14 mouse cellular contexts compared by ENCODE assay signal in the genomic region with DNA sequence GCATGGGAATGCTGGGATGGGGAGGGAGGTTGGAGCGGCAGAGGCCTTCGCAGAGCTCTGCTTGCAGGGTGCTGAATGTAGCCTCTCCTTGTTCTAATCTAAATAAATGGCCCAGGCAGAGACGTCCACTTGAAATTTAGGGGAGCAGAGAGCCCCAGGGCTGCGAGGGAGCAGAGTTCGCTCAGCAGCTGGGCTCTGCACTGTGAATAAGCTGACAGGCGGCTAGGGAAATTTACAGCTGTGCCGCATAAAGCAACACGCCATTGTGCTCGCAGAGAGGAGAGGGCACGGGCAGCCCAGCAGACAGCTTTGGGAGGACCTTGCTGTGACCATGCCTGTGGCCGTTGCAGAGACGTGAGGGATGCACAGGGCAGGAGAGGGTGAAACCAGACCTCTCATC. TPM values are rescaled to one million over a fixed set of nuclear protein-coding genes. Genes with fewer than 3 reads are reported as not detected.
DNase-seq lines count a peak whose midpoint lies in the region; ATAC-seq and TF ChIP-seq lines count a peak whose summit lies in the region.
"Had no signal": no experiment of that assay in that cellular context is flagged by ENCODE, and none has a peak within 500 bp of the region (broad histone marks: within the 10 kb centered on the region; RNA-seq: fewer than 3 reads in every experiment).

No protein-coding gene starts in this region.

- peaks cover 68% of the 10 kb centered on the region for H3K36me3 ChIP-seq in forebrain, embryonic 10.5 days (replicated peaks)
- no peaks in the 10 kb centered on the region for H3K36me3 ChIP-seq in forebrain, postnatal 0 days (ENCODE audit: insufficient read depth)
- H3K36me3 ChIP-seq in hindbrain, embryonic 12.5 days, result no peaks in the 10 kb centered on the region
- H3K36me3 ChIP-seq in hindbrain, postnatal 0 days (ENCODE audit: insufficient read depth, low read length), result no peaks in the 10 kb centered on the region
- H3K36me3 ChIP-seq in neural tube, embryonic 15.5 days, result no peaks in the 10 kb centered on the region

- WGBS in forebrain, embryonic 10.5 days, result 55% methylated on average over 12 of the region's 12 CpGs
- WGBS in forebrain, postnatal 0 days, result 45% methylated on average over 12 of the region's 12 CpGs
- WGBS in hindbrain, embryonic 12.5 days, result 24% methylated on average over 12 of the region's 12 CpGs
- WGBS in hindbrain, postnatal 0 days, result 36% methylated on average over 12 of the region's 12 CpGs
- WGBS in neural tube, embryonic 15.5 days, result 7% methylated on average over 12 of the region's 12 CpGs

- ATAC-seq in forebrain, postnatal 0 days, result no peak
- ATAC-seq in hindbrain, embryonic 12.5 days (ENCODE audit: low FRiP score), result no peak
- ATAC-seq in hindbrain, postnatal 0 days, result no peak
- ATAC-seq in neural tube, embryonic 15.5 days (ENCODE audit: low FRiP score), result no peak

- no peak for TF ChIP-seq CTCF in forebrain, postnatal 0 days (IDR thresholded peaks at IDR 0.05; ENCODE audit: low read depth)
- no peak for TF ChIP-seq CTCF in hindbrain, postnatal 0 days (IDR thresholded peaks at IDR 0.05; ENCODE audit: low read depth)

- no peak overlapping the region for H3K4me2 ChIP-seq in forebrain, postnatal 0 days (ENCODE audit: low read depth)
- H3K4me2 ChIP-seq in hindbrain, embryonic 12.5 days (replicated peaks), result no peak overlapping the region
- no peak overlapping the region for H3K4me2 ChIP-seq in hindbrain, postnatal 0 days (ENCODE audit: low read depth, low read length)
- H3K4me2 ChIP-seq in neural tube, embryonic 15.5 days, result 0 out of 2 replicates have a peak overlapping the region, but pooled peaks have one; percentile 9
- H3K4me2 ChIP-seq: limb, embryonic 15.5 days had no signal

- H3K27me3 ChIP-seq in forebrain, embryonic 10.5 days (ENCODE audit: poor library complexity, severe bottlenecking), result peaks cover 47% of the 10 kb centered on the region
- H3K27me3 ChIP-seq in forebrain, postnatal 0 days (ENCODE audit: insufficient read depth, low read length), result no peaks in the 10 kb centered on the region
- peaks cover 33% of the 10 kb centered on the region for H3K27me3 ChIP-seq in hindbrain, embryonic 12.5 days
- 0 out of 2 replicates have a peak, but pooled peaks cover 3% of the 10 kb centered on the region for H3K27me3 ChIP-seq in hindbrain, postnatal 0 days (ENCODE audit: insufficient read depth, low read length)
- peaks cover 37% of the 10 kb centered on the region for H3K27me3 ChIP-seq in neural tube, embryonic 15.5 days (replicated peaks)

- H3K4me1 ChIP-seq in forebrain, embryonic 10.5 days, result peaks cover 67% of the 10 kb centered on the region
- H3K4me1 ChIP-seq in forebrain, postnatal 0 days (ENCODE audit: insufficient read depth), result no peaks in the 10 kb centered on the region; the same call in 1 of the 2 replicates
- peaks cover 44% of the 10 kb centered on the region for H3K4me1 ChIP-seq in hindbrain, embryonic 12.5 days
- 0 out of 2 replicates have a peak, but pooled peaks cover 3% of the 10 kb centered on the region for H3K4me1 ChIP-seq in hindbrain, postnatal 0 days (ENCODE audit: insufficient read depth, low read length)
- H3K4me1 ChIP-seq in neural tube, embryonic 15.5 days, result peaks cover 66% of the 10 kb centered on the region

- H3K9ac ChIP-seq in forebrain, postnatal 0 days, result no peak overlapping the region
- H3K9ac ChIP-seq in hindbrain, embryonic 12.5 days, result no peak overlapping the region
- H3K9ac ChIP-seq in hindbrain, postnatal 0 days (replicated peaks; ENCODE audit: low read length), result no peak overlapping the region
- no peak overlapping the region for H3K9ac ChIP-seq in neural tube, embryonic 15.5 days (replicated peaks)
- H3K9ac ChIP-seq: limb, embryonic 15.5 days had no signal

- no peaks in the 10 kb centered on the region for H3K9me3 ChIP-seq in forebrain, embryonic 10.5 days
- H3K9me3 ChIP-seq in forebrain, postnatal 0 days (ENCODE audit: low read length), result no peaks in the 10 kb centered on the region
- no peaks in the 10 kb centered on the region for H3K9me3 ChIP-seq in hindbrain, embryonic 12.5 days (replicated peaks)
- no peaks in the 10 kb centered on the region for H3K9me3 ChIP-seq in hindbrain, postnatal 0 days (ENCODE audit: low read length)
- no peaks in the 10 kb centered on the region for H3K9me3 ChIP-seq in neural tube, embryonic 15.5 days (replicated peaks)
- H3K9me3 ChIP-seq: limb, embryonic 15.5 days had no signal

- 0 out of 2 replicates have a peak overlapping the region, but pooled peaks have one; percentile 13 for H3K27ac ChIP-seq in forebrain, embryonic 10.5 days
- H3K27ac ChIP-seq in forebrain, postnatal 0 days (ENCODE audit: low read depth, low read length), result no peak overlapping the region
- H3K27ac ChIP-seq in hindbrain, embryonic 12.5 days, result peak overlapping the region; percentile 8; the same call in 1 of the 2 replicates
- H3K27ac ChIP-seq in hindbrain, postnatal 0 days, result no peak overlapping the region
- no peak overlapping the region for H3K27ac ChIP-seq in neural tube, embryonic 15.5 days (replicated peaks)
- H3K27ac ChIP-seq: limb, embryonic 15.5 days had no signal

- no peak for DNase-seq in forebrain, embryonic 10.5 days (ENCODE audit: extremely low spot score, low spot score)
- no peak for DNase-seq in forebrain, postnatal 0 days
- no peak for DNase-seq in hindbrain, postnatal 0 days (ENCODE audit: low spot score)
- DNase-seq in retina, postnatal 1 day, result peak; percentile 40
- DNase-seq in retina, embryonic 14.5 days (ENCODE audit: low spot score), result no peak
- DNase-seq in right cerebral cortex, postnatal 14 days, result no peak

- no peak overlapping the region for H3K4me3 ChIP-seq in forebrain, embryonic 10.5 days
- no peak overlapping the region for H3K4me3 ChIP-seq in forebrain, postnatal 0 days (ENCODE audit: low read depth, low read length)
- no peak overlapping the region for H3K4me3 ChIP-seq in hindbrain, embryonic 12.5 days
- H3K4me3 ChIP-seq in hindbrain, postnatal 0 days (ENCODE audit: low read length), result no peak overlapping the region
- no peak overlapping the region for H3K4me3 ChIP-seq in neural tube, embryonic 15.5 days (replicated peaks)
- H3K4me3 ChIP-seq: limb, embryonic 15.5 days had no signal

RNA-seq across cellular contexts. Expression of a gene that starts 4.7 kb away (rescaled TPM):
- polyA plus RNA-seq in forebrain, embryonic 10.5 days (2016; fragmentation: Nextera tagmentation; extraction: Ambion mirVana), result not detected in 2 replicates
- total RNA-seq in forebrain, postnatal 0 days (2014; rRNA removed), result 0.54 and 0.90 TPM in 2 replicates
- not detected in 2 replicates for polyA plus RNA-seq in forebrain, postnatal 0 days (2015; fragmentation: Nextera tagmentation; extraction: Ambion mirVana)
- not detected in 2 replicates for polyA plus RNA-seq in hindbrain, embryonic 12.5 days (2016; fragmentation: Nextera tagmentation; extraction: Ambion mirVana)
- not detected in 2 replicates for total RNA-seq in hindbrain, postnatal 0 days (2014; rRNA removed)
- polyA plus RNA-seq in hindbrain, postnatal 0 days (2015; fragmentation: Nextera tagmentation; extraction: Ambion mirVana), result not detected in 2 replicates
- polyA plus RNA-seq in neural tube, embryonic 15.5 days (2015; fragmentation: Nextera tagmentation; extraction: Ambion mirVana), result not detected in 2 replicates
- total RNA-seq: common myeloid progenitor, adult 5-6 weeks; ES-E14; hematopoietic stem cell, adult 5-6 weeks; megakaryocyte-erythroid progenitor cell, adult 5-6 weeks had no signal
- polyA plus RNA-seq: limb, embryonic 15.5 days; urinary bladder, adult 2 months had no signal

RNA-seq across cellular contexts. Expression of a gene that starts 29.8 kb away (rescaled TPM):
- 2.6 and 3.4 TPM in 2 replicates for polyA plus RNA-seq in forebrain, embryonic 10.5 days (2016; fragmentation: Nextera tagmentation; extraction: Ambion mirVana)
- 1.1 and 2.4 TPM in 2 replicates for total RNA-seq in forebrain, postnatal 0 days (2014; rRNA removed)
- polyA plus RNA-seq in forebrain, postnatal 0 days (2015; fragmentation: Nextera tagmentation; extraction: Ambion mirVana), result 1.4 and 1.5 TPM in 2 replicates
- polyA plus RNA-seq in hindbrain, embryonic 12.5 days (2016; fragmentation: Nextera tagmentation; extraction: Ambion mirVana), result 3.0 and 4.1 TPM in 2 replicates
- total RNA-seq in hindbrain, postnatal 0 days (2014; rRNA removed), result 4.3 and 5.3 TPM in 2 replicates
- 2.0 and 2.6 TPM in 2 replicates for polyA plus RNA-seq in hindbrain, postnatal 0 days (2015; fragmentation: Nextera tagmentation; extraction: Ambion mirVana)
- polyA plus RNA-seq in neural tube, embryonic 15.5 days (2015; fragmentation: Nextera tagmentation; extraction: Ambion mirVana), result 0.91 and 9.6 TPM in 2 replicates
- total RNA-seq: common myeloid progenitor, adult 5-6 weeks; hematopoietic stem cell, adult 5-6 weeks; megakaryocyte-erythroid progenitor cell, adult 5-6 weeks had no signal

Comparison
In these comparisons a context has a peak if more than half of its experiments do, and no peak if none do; other contexts are left out.
1. H3K27ac ChIP-seq: peak in forebrain, embryonic 10.5 days (single experiment) and hindbrain, embryonic 12.5 days (single experiment); none in forebrain, postnatal 0 days (single experiment), hindbrain, postnatal 0 days (single experiment) and neural tube, embryonic 15.5 days (single experiment).